Mouse (Mus musculus) hindbrain, embryonic 14.5 days (tissue): ENCODE data around the gene Dpyd. TPM values are rescaled to one million over a fixed set of nuclear protein-coding genes. Genes with fewer than 3 reads are reported as not detected.

Experiments used
- ATAC-seq: fragments of 200-750 bp; cut with Nextera tagmentation; 2 replicates; pipeline ENCODE4 v1.8.0; 2017; ENCODE audit warnings: moderate number of reproducible peaks, mild to moderate bottlenecking, moderate TSS enrichment, moderate library complexity; ENCODE audit not compliant: low FRiP score
- DNase-seq: peaks from one replicate; pipeline ENCODE4 v3.0.0-alpha.2; 2015; ENCODE audit warnings: low spot score
- H3K27ac ChIP-seq: fragments of 300-500 bp; sonication (generic); 2 replicates; pipeline ENCODE4 v1.5.1; 2014; ENCODE audit warnings: mild to moderate bottlenecking, moderate library complexity
- H3K27me3 ChIP-seq: fragments of 300-500 bp; sonication (generic); 2 replicates; pipeline ENCODE4 v1.6.1; 2014; ENCODE audit warnings: mild to moderate bottlenecking, low read length, mixed read lengths; ENCODE audit not compliant: control insufficient read depth, insufficient read depth
- H3K36me3 ChIP-seq: fragments of 300-500 bp; sonication (generic); replicated peaks from 2 replicates; pipeline ENCODE4 v1.6.1; 2014; ENCODE audit not compliant: control insufficient read depth, insufficient read depth
- H3K4me1 ChIP-seq: fragments of 300-500 bp; sonication (generic); replicated peaks from 2 replicates; pipeline ENCODE4 v1.6.1; 2014; ENCODE audit warnings: antibody characterized with exemption, low read length, mixed read lengths; ENCODE audit not compliant: control insufficient read depth, insufficient read depth
- H3K4me2 ChIP-seq: fragments of 300-500 bp; sonication (generic); replicated peaks from 2 replicates; pipeline ENCODE4 v1.6.1; 2014; ENCODE audit warnings: mild to moderate bottlenecking, moderate library complexity
- H3K4me3 ChIP-seq: fragments of 300-500 bp; sonication (generic); replicated peaks from 2 replicates; pipeline ENCODE4 v1.5.1; 2014; ENCODE audit warnings: mild to moderate bottlenecking, low read length
- H3K9ac ChIP-seq: fragments of 300-500 bp; sonication (generic); 2 replicates; pipeline ENCODE4 v1.6.1; 2014
- H3K9me3 ChIP-seq: fragments of 300-500 bp; sonication (generic); 2 replicates; pipeline ENCODE4 v1.6.1; 2016; ENCODE audit warnings: low read length; ENCODE audit not compliant: control insufficient read depth
- WGBS: fragments of 180-500 bp; shearing (Covaris S2); extraction: QIAGEN DNeasy Blood & Tissue Kit; methylation state at CpG from one replicate; pipeline ENCODE4 v1.1.7; 2014; 5-methylcytosine and 5-hydroxymethylcytosine counted together
- polyA plus RNA-seq: library from polyadenylated mRNA; unstranded; fragments of >200 nt; fragmentation: Nextera tagmentation; extraction: Ambion mirVana; gene quantifications from 2 replicates; pipeline ENCODE4 v1.2.1, GENCODE M21; 2014

Gene Dpyd
- polyA plus RNA-seq, 1 experiment from 2014 or later = 5.6 TPM

GRCm38 (mm10) chr3:118850613-118851527 is 288.9 kb downstream of the Dpyd start:
- Histone ChIP-seq H3K4me1 (no peaks in the 10 kb centered on the region), H3K36me3 (no peaks in the 10 kb centered on the region), H3K27ac (no peak overlapping the region), H3K4me2 (no peak overlapping the region), H3K4me3 (no peak overlapping the region), H3K27me3 (no peaks in the 10 kb centered on the region), H3K9ac (no peak overlapping the region), H3K9me3 (no peaks in the 10 kb centered on the region)
- WGBS = 15% methylated on average over 4 of the region's 4 CpGs
- no peak for DNase-seq
- no peak for ATAC-seq

- H3K27ac ChIP-seq = no peak overlapping the region
- H3K9me3 ChIP-seq = no peaks in the 10 kb centered on the region
- no peak overlapping the region for H3K4me3 ChIP-seq
- no peak overlapping the region for H3K4me2 ChIP-seq
- no peaks in the 10 kb centered on the region for H3K36me3 ChIP-seq
- DNase-seq = no peak
- H3K4me1 ChIP-seq = no peaks in the 10 kb centered on the region
- no peak overlapping the region for H3K9ac ChIP-seq
- WGBS = 92% methylated on average over 5 of the region's 5 CpGs
- no peaks in the 10 kb centered on the region for H3K27me3 ChIP-seq
- no peak for ATAC-seq
Observed at GRCm38 (mm10) chr3:118852711-118853110, 290.8 kb downstream of the Dpyd start.

GRCm38 (mm10) chr3:118855411-118855810 is 293.5 kb downstream of the Dpyd start:
- no peaks in the 10 kb centered on the region for H3K4me1 ChIP-seq
- 61% methylated on average over 7 of the region's 7 CpGs for WGBS
- ATAC-seq (no peak), DNase-seq (peak; percentile 47)
- H3K4me3 ChIP-seq = no peak overlapping the region
- no peak overlapping the region for H3K27ac ChIP-seq
- H3K4me2 ChIP-seq = no peak overlapping the region
- no peak overlapping the region for H3K9ac ChIP-seq
- H3K9me3 ChIP-seq = no peaks in the 10 kb centered on the region
- H3K36me3 ChIP-seq = no peaks in the 10 kb centered on the region
- H3K27me3 ChIP-seq = no peaks in the 10 kb centered on the region

GRCm38 (mm10) chr3:118869113-118870107 is 307.5 kb downstream of the Dpyd start:
- no peaks in the 10 kb centered on the region for H3K36me3 ChIP-seq
- H3K4me1 ChIP-seq = no peaks in the 10 kb centered on the region
- H3K9ac ChIP-seq = no peak overlapping the region
- H3K27ac ChIP-seq = no peak overlapping the region
- DNase-seq = no peak
- H3K4me2 ChIP-seq = no peak overlapping the region
- H3K9me3 ChIP-seq = no peaks in the 10 kb centered on the region
- H3K4me3 ChIP-seq = no peak overlapping the region
- WGBS = 89% methylated on average over 10 of the region's 10 CpGs
- ATAC-seq = no peak
- no peaks in the 10 kb centered on the region for H3K27me3 ChIP-seq

GRCm38 (mm10) chr3:118875871-118876270 is 313.9 kb downstream of the Dpyd start:
- Histone ChIP-seq H3K27ac (no peak overlapping the region), H3K36me3 (no peaks in the 10 kb centered on the region), H3K9ac (no peak overlapping the region), H3K4me2 (no peak overlapping the region), H3K27me3 (no peaks in the 10 kb centered on the region), H3K4me1 (no peaks in the 10 kb centered on the region), H3K9me3 (no peaks in the 10 kb centered on the region), H3K4me3 (no peak overlapping the region)
- WGBS = 76% methylated on average over 2 of the region's 2 CpGs
- DNase-seq (no peak), ATAC-seq (no peak)

GRCm38 (mm10) chr3:118899036-118899435 is 337.1 kb downstream of the Dpyd start:
- Histone ChIP-seq H3K4me2 (no peak overlapping the region), H3K27me3 (no peaks in the 10 kb centered on the region), H3K4me1 (no peaks in the 10 kb centered on the region), H3K27ac (no peak overlapping the region), H3K4me3 (no peak overlapping the region), H3K9me3 (no peaks in the 10 kb centered on the region), H3K36me3 (no peaks in the 10 kb centered on the region), H3K9ac (no peak overlapping the region)
- DNase-seq (no peak), ATAC-seq (no peak)
- WGBS = 67% methylated on average over 11 of the region's 11 CpGs

GRCm38 (mm10) chr3:118991312-118991711 is 429.4 kb downstream of the Dpyd start:
- Histone ChIP-seq H3K9me3 (no peaks in the 10 kb centered on the region), H3K27me3 (no peaks in the 10 kb centered on the region), H3K4me1 (no peaks in the 10 kb centered on the region), H3K36me3 (no peaks in the 10 kb centered on the region), H3K27ac (no peak overlapping the region), H3K4me3 (no peak overlapping the region), H3K4me2 (no peak overlapping the region), H3K9ac (no peak overlapping the region)
- no peak for DNase-seq
- 96% methylated on average over 2 of the region's 2 CpGs for WGBS
- ATAC-seq = no peak

- no peak for ATAC-seq
- WGBS = 84% methylated on average over 4 of the region's 4 CpGs
- H3K9ac ChIP-seq = no peak overlapping the region
- no peak overlapping the region for H3K4me2 ChIP-seq
- DNase-seq = peak; percentile 37
- H3K36me3 ChIP-seq = no peaks in the 10 kb centered on the region
- no peak overlapping the region for H3K27ac ChIP-seq
- H3K4me1 ChIP-seq = no peaks in the 10 kb centered on the region
- H3K4me3 ChIP-seq = no peak overlapping the region
- no peaks in the 10 kb centered on the region for H3K9me3 ChIP-seq
- no peaks in the 10 kb centered on the region for H3K27me3 ChIP-seq
Observed at GRCm38 (mm10) chr3:118991793-118992192, 429.9 kb downstream of the Dpyd start.

- ATAC-seq (peak; percentile 59; the same call in 1 of the 2 replicates), DNase-seq (peak; percentile 53)
- Histone ChIP-seq H3K9ac (no peak overlapping the region), H3K4me3 (no peak overlapping the region), H3K27ac (no peak overlapping the region), H3K27me3 (peaks cover 4% of the 10 kb centered on the region; the same call in 1 of the 2 replicates), H3K4me1 (no peaks in the 10 kb centered on the region), H3K36me3 (no peaks in the 10 kb centered on the region), H3K4me2 (no peak overlapping the region), H3K9me3 (no peaks in the 10 kb centered on the region)
- WGBS = 56% methylated on average over 7 of the region's 7 CpGs
Observed at GRCm38 (mm10) chr3:119021255-119021654, 459.3 kb downstream of the Dpyd start.
